Mouse (Mus musculus): ENCODE results near the gene Klkb1. TPM values are rescaled to one million over a fixed set of nuclear protein-coding genes. Genes with fewer than 3 reads are reported as not detected.

Gene Klkb1
- polyA plus RNA-seq, 1 experiment: not detected

GRCm38 (mm10) chr8:45236164-45236912 is 58.3 kb downstream of the Klkb1 start:
- Histone ChIP-seq H3K4me2 (ENCODE audit: low read depth) (no peak overlapping the region), H3K36me3 (ENCODE audit: control insufficient read depth, insufficient read depth) (no peaks in the 10 kb centered on the region), H3K27me3 (ENCODE audit: control insufficient read depth, insufficient read depth, insufficient read length) (no peaks in the 10 kb centered on the region), H3K79me2 (ENCODE audit: control insufficient read depth, insufficient read depth) (no peaks in the 10 kb centered on the region), H3K4me3 (no peak overlapping the region), H3ac (ENCODE audit: control insufficient read depth, insufficient read length) (no peak overlapping the region)
- TF ChIP-seq POLR2AphosphoS2 (IDR thresholded peaks at IDR 0.05; ENCODE audit: insufficient read length, low read depth) (no peak), MYOD1 (IDR thresholded peaks at IDR 0.05; ENCODE audit: control insufficient read depth in 1 of 3, insufficient read length in 2 of 3, low read depth in 2 of 3) (peak in 1 of 3 experiments; percentile 1)

GRCm38 (mm10) chr8:45235228-45235627 is 59.4 kb downstream of the Klkb1 start:
- Histone ChIP-seq H3K79me2 (ENCODE audit: control insufficient read depth, insufficient read depth) (no peaks in the 10 kb centered on the region), H3K4me3 (no peak overlapping the region), H3ac (ENCODE audit: control insufficient read depth, insufficient read length) (no peak overlapping the region), H3K36me3 (ENCODE audit: control insufficient read depth, insufficient read depth) (no peaks in the 10 kb centered on the region), H3K4me2 (ENCODE audit: low read depth) (no peak overlapping the region), H3K27me3 (ENCODE audit: control insufficient read depth, insufficient read depth, insufficient read length) (no peaks in the 10 kb centered on the region)
- TF ChIP-seq SRF (IDR thresholded peaks at IDR 0.05; ENCODE audit: control insufficient read depth, insufficient read length, low read depth): no peak
- no peak for TF ChIP-seq USF1 (IDR thresholded peaks at IDR 0.05; ENCODE audit: low read depth)

- no peak overlapping the region for H3K4me2 ChIP-seq (ENCODE audit: low read depth)
- no peak overlapping the region for H3ac ChIP-seq (ENCODE audit: control insufficient read depth, insufficient read length)
- TF ChIP-seq SRF (IDR thresholded peaks at IDR 0.05; ENCODE audit: control insufficient read depth, insufficient read length, low read depth) (no peak), TCF12 (IDR thresholded peaks at IDR 0.05; ENCODE audit: insufficient read depth, poor library complexity, severe bottlenecking) (no peak), CEBPB (IDR thresholded peaks at IDR 0.05; ENCODE audit: insufficient read depth, poor library complexity, severe bottlenecking) (no peak), POLR2A (IDR thresholded peaks at IDR 0.05; ENCODE audit: insufficient read length, low read depth) (no peak), TCF3 (IDR thresholded peaks at IDR 0.05; ENCODE audit: insufficient read length, low read depth) (no peak), MYOD1 (IDR thresholded peaks at IDR 0.05; ENCODE audit: control insufficient read depth in 1 of 3, insufficient read length in 2 of 3, low read depth in 2 of 3) (no peak), POLR2AphosphoS2 (IDR thresholded peaks at IDR 0.05; ENCODE audit: insufficient read length, low read depth) (no peak), REST (IDR thresholded peaks at IDR 0.05; ENCODE audit: insufficient read depth, insufficient read length) (no peak), E2F4 (IDR thresholded peaks at IDR 0.05; ENCODE audit: insufficient read depth) (no peak), MAX (IDR thresholded peaks at IDR 0.05; ENCODE audit: low read depth) (no peak), USF1 (IDR thresholded peaks at IDR 0.05; ENCODE audit: low read depth) (no peak), MYOG (IDR thresholded peaks at IDR 0.05; ENCODE audit: control insufficient read depth in 1 of 3, insufficient read depth in 1 of 3, insufficient read length in 2 of 3, low read depth in 2 of 3) (no peak)
- H3K27me3 ChIP-seq (ENCODE audit: control insufficient read depth, insufficient read depth, insufficient read length): no peaks in the 10 kb centered on the region
- H3K36me3 ChIP-seq (ENCODE audit: control insufficient read depth, insufficient read depth): no peaks in the 10 kb centered on the region
- no peak overlapping the region for H3K4me3 ChIP-seq
- no peaks in the 10 kb centered on the region for H3K79me2 ChIP-seq (ENCODE audit: control insufficient read depth, insufficient read depth)
These were observed 61.4 kb downstream of the Klkb1 start for GRCm38 (mm10) chr8:45233256-45233655.

Other genes starting within 250 kb of the Klkb1 start
- gene Mtnr1a, start 225.7 kb downstream of the Klkb1 start, polyA plus RNA-seq (2012; fragmentation: generic; extraction: Trizol): not detected
- not detected for gene F11, start 32.8 kb downstream of the Klkb1 start, polyA plus RNA-seq (2012; fragmentation: generic; extraction: Trizol)
- not detected for gene Gm45753, start 13.6 kb upstream of the Klkb1 start, polyA plus RNA-seq (2012; fragmentation: generic; extraction: Trizol)
- 0.02 TPM for gene Cyp4v3, start 38.4 kb upstream of the Klkb1 start, polyA plus RNA-seq (2012; fragmentation: generic; extraction: Trizol)
- 0.59 TPM for gene Fam149a, start 87.4 kb upstream of the Klkb1 start, polyA plus RNA-seq (2012; fragmentation: generic; extraction: Trizol)
- gene Tlr3, start 116.2 kb upstream of the Klkb1 start, polyA plus RNA-seq (2012; fragmentation: generic; extraction: Trizol): 0.06 TPM
- gene Sorbs2, start 212.9 kb upstream of the Klkb1 start, polyA plus RNA-seq (2012; fragmentation: generic; extraction: Trizol): 14.3 TPM